Mouse (Mus musculus) large intestine, adult 2 months (tissue): ENCODE measurements around the gene Vsig8. TPM values are rescaled to one million over a fixed set of nuclear protein-coding genes. Genes with fewer than 3 reads are reported as not detected.

Experiments
- DNase-seq: peaks from one replicate; pipeline ENCODE4 v3.0.0-alpha.2; 2012; ENCODE audit warnings: low read depth, low spot score
- WGBS: fragments of 180-500 bp; shearing (Covaris S2); methylation state at CpG from one replicate; pipeline ENCODE4 v1.1.7; 2018; 5-methylcytosine and 5-hydroxymethylcytosine counted together
- polyA plus RNA-seq: library from polyadenylated mRNA; depleted of rRNA; stranded (reverse); fragments of >200 nt; gene quantifications from 2 replicates; pipeline ENCODE4 v1.2.3, GENCODE M21; 2012

The Vsig8 gene
- polyA plus RNA-seq, 1 experiment = 0.42 TPM

GRCm38 (mm10) chr1:172526380-172527081, 29.2 kb upstream of the Vsig8 start:
- WGBS = 69% methylated on average over 23 of the region's 23 CpGs
- no peak for DNase-seq

- no peak for DNase-seq
- 95% methylated on average over 10 of the region's 10 CpGs for WGBS
Measured at GRCm38 (mm10) chr1:172527431-172527830, 28.3 kb upstream of the Vsig8 start.

- WGBS = 5% methylated on average over 7 of the region's 7 CpGs
Measured at GRCm38 (mm10) chr1:172528701-172529100, 27.0 kb upstream of the Vsig8 start.

GRCm38 (mm10) chr1:172530544-172531220, 25.1 kb upstream of the Vsig8 start:
- WGBS = 25% methylated on average over 8 of the region's 8 CpGs
- no peak for DNase-seq

More at GRCm38 (mm10) chr1:172528701-172529100, 27.0 kb upstream of the Vsig8 start:
- no peak for DNase-seq

GRCm38 (mm10) chr1:172532551-172532950, 23.2 kb upstream of the Vsig8 start:
- 9% methylated on average over 13 of the region's 13 CpGs for WGBS
- DNase-seq = no peak

GRCm38 (mm10) chr1:172535116-172535515, 20.6 kb upstream of the Vsig8 start:
- no peak for DNase-seq
- WGBS = 84% methylated on average over 16 of the region's 16 CpGs

GRCm38 (mm10) chr1:172539827-172540226, 15.9 kb upstream of the Vsig8 start:
- DNase-seq = no peak
- WGBS = 27% methylated on average over 6 of the region's 6 CpGs

- WGBS = 59% methylated on average over 11 of the region's 11 CpGs
- no peak for DNase-seq
Measured at GRCm38 (mm10) chr1:172540283-172540820, 15.4 kb upstream of the Vsig8 start.

GRCm38 (mm10) chr1:172546062-172546461, 9.7 kb upstream of the Vsig8 start:
- 92% methylated on average over 4 of the region's 4 CpGs for WGBS
- DNase-seq = no peak

GRCm38 (mm10) chr1:172548501-172548900, 7.2 kb upstream of the Vsig8 start:
- no peak for DNase-seq
- WGBS = 74% methylated on average over 7 of the region's 7 CpGs

GRCm38 (mm10) chr1:172549314-172549713, 6.4 kb upstream of the Vsig8 start:
- 15% methylated on average over 2 of the region's 2 CpGs for WGBS
- DNase-seq = no peak

GRCm38 (mm10) chr1:172549717-172550116, 6.0 kb upstream of the Vsig8 start:
- DNase-seq = no peak
- 6% methylated on average over 8 of the region's 8 CpGs for WGBS

- 1% methylated on average over 8 of the region's 8 CpGs for WGBS
- DNase-seq = no peak
Measured at GRCm38 (mm10) chr1:172550551-172550951, 5.2 kb upstream of the Vsig8 start.

- 20% methylated on average over 7 of the region's 7 CpGs for WGBS
- DNase-seq = no peak
Measured at GRCm38 (mm10) chr1:172551009-172551408, 4.7 kb upstream of the Vsig8 start.

GRCm38 (mm10) chr1:172552623-172553022, 3.1 kb upstream of the Vsig8 start:
- DNase-seq = no peak
- WGBS = 78% methylated on average over 1 of the region's 1 CpGs

- DNase-seq = peak; percentile 71
- under 1% methylated on average over 66 of the region's 66 CpGs for WGBS
Measured at GRCm38 (mm10) chr1:172562641-172563464, 7.1 kb downstream of the Vsig8 start.

- no peak for DNase-seq
- 3% methylated on average over 10 of the region's 10 CpGs for WGBS
Measured at GRCm38 (mm10) chr1:172563465-172563828, 7.7 kb downstream of the Vsig8 start.

- DNase-seq = no peak
- WGBS = 67% methylated on average over 3 of the region's 3 CpGs
Measured at GRCm38 (mm10) chr1:172566131-172566530, 10.4 kb downstream of the Vsig8 start.

GRCm38 (mm10) chr1:172567758-172568157, 12.0 kb downstream of the Vsig8 start:
- no peak for DNase-seq
- WGBS = 69% methylated on average over 4 of the region's 4 CpGs

- no peak for DNase-seq
- WGBS = 25% methylated on average over 6 of the region's 6 CpGs
Measured at GRCm38 (mm10) chr1:172580116-172580515, 24.4 kb downstream of the Vsig8 start.
